Mouse (Mus musculus) bone marrow macrophage, adult 2 months (primary cell): Measurements from ENCODE around the gene Sumo3.

Source experiments
- CTCF ChIP-seq: IDR thresholded peaks from 2 replicates; pipeline ENCODE4 v1.5.1; 2012; ENCODE audit warnings: low read depth, mild to moderate bottlenecking, low read length, moderate library complexity
- POLR2A ChIP-seq: IDR thresholded peaks from 2 replicates; pipeline ENCODE4 v1.6.1; 2012; ENCODE audit warnings: mild to moderate bottlenecking, low read depth, low read length, borderline replicate concordance

GRCm38 (mm10) chr10:77634016-77634415 is 28.1 kb downstream of the Sumo3 start:
- TF ChIP-seq POLR2A (no peak), CTCF (no peak)
